Mouse (Mus musculus) bone marrow macrophage, adult 2 months (primary cell): ENCODE data around the gene H1fnt.

ENCODE experiments used
- CTCF ChIP-seq: IDR thresholded peaks from 2 replicates; pipeline ENCODE4 v1.5.1; 2012; ENCODE audit warnings: low read depth, mild to moderate bottlenecking, low read length, moderate library complexity
- POLR2A ChIP-seq: IDR thresholded peaks from 2 replicates; pipeline ENCODE4 v1.6.1; 2012; ENCODE audit warnings: mild to moderate bottlenecking, low read depth, low read length, borderline replicate concordance

DNA sequence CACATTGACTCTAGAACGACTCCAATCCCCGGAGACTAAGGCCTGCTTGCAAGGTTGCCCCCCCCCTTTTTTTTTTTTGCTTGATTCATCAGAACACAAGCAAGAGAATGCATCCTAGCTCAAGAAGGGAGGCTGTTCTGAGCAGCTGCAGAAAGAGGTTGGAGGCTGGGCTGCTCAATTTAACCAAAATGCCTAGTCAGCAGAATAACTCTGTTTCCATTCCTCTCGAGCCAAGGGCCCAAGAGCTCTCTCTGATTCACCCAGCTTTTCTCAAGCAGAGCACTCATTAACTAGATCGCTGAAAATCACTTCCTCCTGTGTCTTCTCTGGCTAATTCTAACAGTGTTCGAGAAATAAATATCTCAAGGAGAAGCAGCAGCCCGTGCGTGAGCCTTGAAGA, 29.3 kb upstream of the H1fnt start:
- TF ChIP-seq CTCF (no peak), POLR2A (no peak)
